Mouse (Mus musculus) spleen, adult 2 months (tissue): ENCODE measurements around the gene Ncapd3.

ENCODE experiments used
- CTCF ChIP-seq: fragments of 200-500 bp; IDR thresholded peaks from 2 replicates; pipeline ENCODE4 v1.5.1; 2011; ENCODE audit warnings: mild to moderate bottlenecking, inconsistent platforms; ENCODE audit not compliant: insufficient read depth, insufficient read length, insufficient replicate concordance; ENCODE audit errors: extremely low read depth
- POLR2A ChIP-seq: fragments of 200-500 bp; IDR thresholded peaks from 2 replicates; pipeline ENCODE4 v1.6.1; 2011; ENCODE audit warnings: low read depth, low read length, inconsistent platforms

DNA sequence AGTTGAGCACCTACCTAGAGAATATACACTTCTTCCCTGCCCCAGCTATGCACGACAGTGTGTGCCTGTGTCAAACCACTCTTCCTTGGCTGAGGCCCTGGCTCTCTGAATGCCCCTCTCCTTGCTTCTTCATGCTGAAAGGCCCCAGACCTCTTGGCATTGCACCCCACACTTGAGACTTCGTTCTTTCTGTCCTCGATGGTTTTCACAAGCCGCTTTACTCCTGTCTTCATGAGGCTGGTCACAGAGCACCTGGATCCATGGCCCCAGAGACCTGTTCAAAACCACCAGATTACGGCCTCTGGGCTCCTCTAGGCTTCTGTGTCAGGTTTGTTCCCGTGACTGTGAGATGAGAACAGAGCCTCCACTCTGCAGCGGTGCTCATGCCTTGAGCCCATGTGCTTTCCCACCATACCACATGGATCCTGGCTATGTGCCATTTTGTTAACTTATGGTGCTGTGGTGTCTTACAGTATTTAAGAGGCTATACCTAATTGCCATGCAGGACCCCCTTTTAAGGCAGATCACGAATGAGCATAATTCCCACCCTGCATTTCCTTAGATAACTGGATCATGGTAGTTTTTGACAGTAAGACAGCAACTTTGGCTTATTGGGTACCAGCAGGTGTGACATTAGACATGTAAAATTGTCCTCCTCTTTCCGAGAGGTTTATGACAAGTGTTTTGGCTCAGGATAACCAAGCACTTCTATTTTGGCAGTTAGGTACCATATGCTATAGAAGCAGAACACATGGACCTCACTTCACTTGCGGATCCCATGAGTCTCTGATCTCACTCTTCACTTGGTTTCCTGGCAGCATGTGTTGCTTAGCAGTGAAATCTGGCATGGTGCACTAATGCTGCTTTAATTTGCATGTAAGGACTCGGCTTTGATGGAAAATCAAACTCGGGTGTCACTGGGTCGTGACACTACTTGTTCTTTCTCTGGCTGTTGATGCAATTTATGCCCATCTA is 61.1 kb downstream of the Ncapd3 start:
- no peak for TF ChIP-seq CTCF
- TF ChIP-seq POLR2A = no peak
